Mouse (Mus musculus) kidney, postnatal 25 days (tissue): ENCODE data around the gene Sdhc.
"Not testable (repeated sequence)": the region's sequence is repeated elsewhere in the genome, so short reads cannot be mapped to it uniquely, and the experiment has no call there.

Experiments
- DNase-seq, 2 experiments: peaks; one replicate each; pipeline ENCODE4 v3.0.0; 2021; ENCODE audit warnings: mixed read lengths in 2 of 2

Gene Sdhc

DNA sequence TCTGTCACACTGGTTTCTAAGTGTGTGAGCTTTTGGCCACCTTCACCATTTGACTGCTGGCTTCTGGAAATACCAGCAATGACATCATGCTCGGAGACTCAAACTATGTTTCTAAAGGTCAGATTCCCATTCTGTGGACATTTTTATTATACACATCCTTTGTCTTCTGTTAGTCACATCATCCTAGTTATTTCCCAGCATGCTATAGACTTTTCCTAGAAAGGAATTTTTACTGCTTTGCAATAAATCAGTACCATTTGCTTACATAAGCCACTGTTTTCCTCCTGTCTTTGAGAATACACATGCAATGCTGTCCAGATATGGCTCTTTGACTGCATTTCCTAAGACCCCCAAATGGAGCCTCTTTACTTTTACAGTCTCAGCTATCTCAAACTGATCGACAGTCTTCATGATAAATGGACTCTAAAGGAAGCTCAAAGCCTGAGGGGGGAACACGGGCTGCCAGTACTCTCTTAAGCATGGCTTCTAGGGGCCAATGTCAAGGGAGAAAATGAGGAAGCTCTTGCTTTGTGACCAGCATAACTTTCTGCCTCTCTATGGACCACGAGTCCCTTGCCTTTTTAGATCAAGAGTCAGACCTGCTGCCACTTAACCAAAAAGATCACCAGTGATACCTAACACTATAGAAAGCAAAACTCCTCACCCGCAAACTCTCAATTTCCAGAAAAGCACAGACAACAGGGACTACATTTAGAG lies 15.4 kb upstream of the Sdhc start:
- DNase-seq: no peak

DNA sequence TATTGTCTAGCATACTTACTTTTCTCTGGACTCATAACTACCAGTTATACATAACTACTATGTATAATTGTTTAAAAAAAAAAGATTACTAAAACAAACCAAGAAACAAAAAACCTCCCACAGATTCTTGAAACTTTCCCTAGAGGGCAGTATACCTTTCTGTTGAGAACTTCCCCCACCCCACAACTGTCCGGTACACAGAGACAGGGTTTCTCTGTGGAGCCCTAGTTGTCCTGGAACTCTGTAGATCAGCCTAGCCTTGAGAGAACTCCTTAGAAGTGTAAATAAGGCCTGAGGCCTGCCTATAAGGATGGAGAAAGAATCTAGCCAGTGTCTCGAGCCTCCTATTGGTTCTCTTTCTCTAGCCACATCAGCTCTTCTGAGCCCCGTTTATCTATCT lies 13.9 kb upstream of the Sdhc start:
- peak in 1 of 2 experiments; percentile 18 for DNase-seq

- DNase-seq: no peak
These were observed 12.1 kb upstream of the Sdhc start for GRCm38 (mm10) chr1:171162526-171162925.

DNA sequence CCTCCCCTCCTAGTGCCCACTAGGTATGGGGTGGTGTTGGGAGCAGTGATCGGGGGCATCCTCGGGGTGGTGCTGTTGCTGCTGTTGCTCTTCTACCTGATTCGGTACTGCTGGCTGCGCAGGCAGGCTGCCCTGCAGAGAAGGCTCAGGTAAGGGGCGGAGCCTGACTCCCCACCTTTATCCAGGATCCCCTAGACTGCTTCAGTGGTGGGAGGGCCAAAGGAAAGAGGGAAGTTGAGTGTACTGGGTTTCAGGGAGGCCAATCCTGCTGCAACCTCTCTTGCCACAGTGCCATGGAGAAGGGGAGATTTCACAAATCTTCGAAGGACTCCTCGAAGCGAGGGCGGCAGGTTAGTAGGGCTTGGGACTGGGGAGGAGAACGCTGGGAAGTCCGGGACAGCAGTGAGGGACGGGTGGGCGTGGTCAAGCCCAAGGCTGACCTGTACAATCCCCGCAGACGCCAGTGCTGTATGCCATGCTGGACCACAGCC lies 9.1 kb upstream of the Sdhc start:
- peak; percentile 24 to 58 for DNase-seq

- no peak for DNase-seq
These were observed 7.6 kb upstream of the Sdhc start for GRCm38 (mm10) chr1:171157965-171158364.

DNA sequence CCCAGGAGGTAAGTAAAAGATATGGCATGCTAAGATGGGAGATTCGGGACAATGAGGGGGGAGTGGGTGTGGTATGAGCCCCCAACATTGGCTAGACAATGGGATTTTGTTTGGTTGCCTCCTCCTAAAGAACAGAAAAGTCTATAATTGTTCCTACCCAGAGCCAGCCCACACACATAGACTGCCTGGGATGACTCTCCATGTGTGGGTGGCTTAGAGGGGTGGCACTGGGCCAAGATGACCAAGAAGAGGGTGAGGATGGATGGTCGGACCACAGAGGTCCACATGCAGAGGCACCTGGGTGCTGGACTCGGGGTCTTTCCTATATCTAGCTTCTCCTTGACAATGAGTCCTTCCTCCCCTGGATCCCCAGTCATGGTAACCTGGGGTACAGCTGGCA lies 6.2 kb upstream of the Sdhc start:
- no peak for DNase-seq

GRCm38 (mm10) chr1:171151966-171152365 lies 1.6 kb upstream of the Sdhc start:
- DNase-seq: peak; percentile 46 to 74

DNA sequence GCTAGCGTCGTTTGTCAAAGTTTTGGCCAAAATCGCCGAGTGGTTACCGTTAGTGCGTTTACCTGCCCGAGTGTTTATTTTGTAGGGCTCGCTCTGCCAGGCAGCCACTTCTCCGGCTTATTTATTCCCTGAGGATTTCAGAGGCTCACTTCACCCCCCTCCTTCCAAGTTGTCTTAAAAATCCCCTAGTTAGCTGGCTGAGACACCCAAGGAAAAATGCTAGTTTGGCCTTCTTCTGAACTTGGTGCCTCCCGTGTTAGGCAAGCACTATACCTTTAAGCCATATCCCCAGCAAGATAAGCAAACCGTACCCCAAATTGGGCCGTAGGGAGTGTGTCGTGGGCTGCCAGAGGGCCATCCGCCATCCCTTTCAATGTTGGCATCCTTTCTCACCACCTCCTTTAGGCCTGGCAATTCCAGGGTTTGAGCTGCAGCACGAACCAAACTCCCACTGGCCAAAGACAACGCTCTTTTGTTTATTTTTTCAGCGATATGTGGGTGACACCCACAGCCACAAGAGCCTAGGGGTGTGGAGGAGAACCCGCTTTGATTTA lies 512 bp upstream of the Sdhc start:
- no peak for DNase-seq

DNA sequence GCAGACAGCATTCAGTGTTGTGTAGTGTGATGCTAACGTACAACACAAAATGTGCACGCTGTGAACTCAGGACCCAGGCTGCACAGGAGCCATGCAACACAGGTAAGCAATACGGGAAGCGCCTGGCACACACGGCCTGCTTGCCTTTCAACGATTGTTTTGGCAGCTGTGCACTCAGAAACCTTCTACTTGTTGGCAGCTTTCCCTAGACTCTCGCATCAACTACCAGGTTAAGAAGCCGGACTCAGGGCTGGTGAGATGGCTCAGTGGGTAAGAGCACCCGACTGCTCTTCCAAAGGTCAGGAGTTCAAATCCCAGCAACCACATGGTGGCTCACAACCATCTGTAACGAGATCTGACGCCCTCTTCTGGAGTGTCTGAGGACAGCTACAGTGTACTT lies 7.4 kb downstream of the Sdhc start:
- DNase-seq: peak; percentile 64 to 80

DNA sequence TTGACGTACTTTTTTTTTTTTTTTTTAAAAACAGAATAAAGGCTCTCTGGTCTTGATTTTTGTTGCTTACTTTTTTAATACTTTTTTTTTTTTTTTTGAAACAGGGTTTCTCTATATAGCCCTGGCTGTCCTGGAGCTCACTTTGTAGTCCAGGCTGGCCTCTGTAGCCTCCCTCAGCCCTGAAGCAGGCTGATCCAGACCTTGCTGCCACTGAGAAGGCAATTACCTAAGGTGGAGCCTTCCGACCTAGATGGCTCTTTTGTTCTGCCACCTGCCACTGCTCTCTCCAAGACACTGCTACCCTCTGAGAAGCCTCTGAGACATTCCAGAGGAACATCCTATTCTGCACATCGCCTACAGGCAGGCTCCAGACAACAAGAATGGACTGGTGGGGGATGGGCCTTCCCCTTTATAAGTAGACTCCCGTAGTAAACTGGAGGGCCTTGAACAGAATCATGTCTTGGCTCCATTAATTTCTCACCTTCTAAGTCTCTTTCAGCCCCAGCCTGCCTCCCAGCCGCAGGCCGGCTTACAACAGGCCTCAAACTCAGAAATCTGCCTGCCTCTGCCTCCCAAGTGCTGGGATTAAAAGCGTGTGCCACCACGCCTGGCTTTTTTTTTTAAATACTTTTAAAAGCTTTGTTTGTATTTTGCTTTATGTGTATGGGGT lies 12.8 kb downstream of the Sdhc start:
- not testable (repeated sequence) for DNase-seq

DNA sequence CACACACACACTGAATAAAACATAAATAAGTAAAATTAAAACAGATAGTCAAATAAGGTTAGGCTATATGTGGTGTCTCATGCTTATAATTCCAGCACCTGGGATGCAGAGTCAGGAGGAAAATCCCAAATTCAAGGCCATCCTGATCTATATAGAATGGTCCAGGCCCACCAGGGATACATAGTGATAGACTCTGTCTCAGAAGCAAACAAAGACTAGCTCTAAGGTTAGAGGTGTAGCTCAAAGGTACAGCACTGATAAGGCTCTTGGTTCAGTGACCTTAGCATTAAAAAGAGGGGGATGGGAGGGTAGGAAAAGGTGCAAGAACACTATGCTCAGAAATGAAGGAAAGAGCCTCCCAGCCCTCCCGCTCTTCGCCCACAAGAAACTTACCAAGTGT lies 14.8 kb downstream of the Sdhc start:
- DNase-seq: no peak

- DNase-seq: peak; percentile 50 to 63
These were observed 19.4 kb downstream of the Sdhc start for GRCm38 (mm10) chr1:171130971-171131370.

- peak; percentile 82 to 95 for DNase-seq
These were observed 21.2 kb downstream of the Sdhc start for GRCm38 (mm10) chr1:171129251-171129650.

DNA sequence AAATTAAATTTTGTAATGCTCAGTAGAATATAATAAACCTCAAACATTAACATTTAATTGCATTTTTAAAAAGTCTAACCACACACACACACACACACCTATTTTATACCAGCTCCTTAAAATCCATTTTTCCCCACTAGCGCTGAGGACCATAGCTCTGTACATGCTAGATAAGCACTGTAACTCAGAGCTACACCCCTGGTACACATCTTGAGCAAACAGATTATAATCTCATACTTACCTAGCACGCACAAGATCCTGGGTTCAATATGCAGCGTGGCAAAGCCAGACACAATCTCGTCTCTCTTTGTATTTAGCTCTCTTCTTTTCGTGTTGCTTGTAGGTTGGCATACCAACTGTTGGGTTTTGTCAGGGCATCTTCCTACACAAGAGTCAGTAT lies 26.0 kb downstream of the Sdhc start:
- no peak for DNase-seq

DNA sequence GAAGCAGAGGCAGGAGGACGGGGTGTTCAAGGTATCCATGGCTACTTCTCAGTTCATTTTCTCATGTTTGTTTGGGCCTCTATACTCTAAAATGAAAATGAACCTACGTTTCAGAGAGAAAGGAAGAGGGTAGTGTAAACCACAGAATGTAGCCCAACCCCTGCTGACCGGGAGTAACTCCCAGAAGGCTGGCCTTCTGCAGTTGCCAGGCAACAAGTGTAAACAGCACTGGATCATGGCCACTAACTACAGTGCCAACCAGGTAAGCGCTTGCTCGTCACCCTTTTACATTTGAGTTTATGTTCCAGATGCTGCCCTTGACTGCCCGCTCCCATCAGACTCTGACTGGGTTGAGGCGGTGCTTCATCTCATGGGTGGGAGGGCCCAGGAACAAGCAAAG lies 27.5 kb downstream of the Sdhc start:
- peak; percentile 55 to 81 for DNase-seq

- no peak for DNase-seq
These were observed 28.6 kb downstream of the Sdhc start for GRCm38 (mm10) chr1:171121839-171122238.

- DNase-seq: no peak
These were observed 29.5 kb downstream of the Sdhc start for GRCm38 (mm10) chr1:171120893-171121292.

DNA sequence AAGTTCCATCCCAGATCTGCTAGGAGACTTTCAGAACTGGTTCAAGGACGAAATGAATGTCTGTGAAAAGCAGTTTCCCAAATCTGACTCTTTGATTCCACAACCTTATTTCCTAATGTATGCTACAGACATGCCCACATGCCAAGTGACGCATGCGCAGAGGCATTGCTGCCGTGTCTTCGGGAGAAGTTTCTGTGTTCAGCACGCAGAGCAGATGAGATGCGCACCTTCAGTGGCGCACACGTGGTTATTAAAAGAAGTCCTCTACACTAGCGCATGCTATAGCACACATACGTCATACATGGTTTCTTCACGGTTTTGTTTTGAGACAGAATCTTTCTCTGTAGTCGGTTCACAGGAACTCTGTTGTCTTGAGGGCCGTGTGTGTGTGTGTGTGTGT lies 31.0 kb downstream of the Sdhc start:
- no peak for DNase-seq

GRCm38 (mm10) chr1:171118996-171119395 lies 31.4 kb downstream of the Sdhc start:
- DNase-seq: no peak

DNA sequence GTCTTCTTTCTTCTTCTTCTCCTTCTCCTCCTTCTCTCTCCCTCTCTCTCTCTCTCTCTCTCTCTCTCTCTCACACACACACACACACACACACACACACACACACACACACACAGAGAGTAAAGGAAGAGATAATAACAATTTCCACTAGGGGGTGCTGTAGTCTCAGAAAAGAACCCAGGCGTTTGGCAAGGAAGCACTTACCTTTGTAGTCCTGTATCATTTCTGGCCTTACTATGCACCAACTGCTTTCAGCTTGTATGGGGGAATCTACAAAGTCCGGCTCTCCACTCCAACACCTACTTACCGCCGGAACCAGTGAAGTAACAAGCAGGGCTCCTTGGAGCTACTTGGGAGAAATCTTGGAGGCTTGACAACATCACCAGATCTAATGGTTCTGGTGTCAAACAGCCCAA lies 32.1 kb downstream of the Sdhc start:
- DNase-seq: peak in 1 of 2 experiments; percentile 58

- DNase-seq: no peak
These were observed 34.1 kb downstream of the Sdhc start for GRCm38 (mm10) chr1:171116280-171116679.

DNA sequence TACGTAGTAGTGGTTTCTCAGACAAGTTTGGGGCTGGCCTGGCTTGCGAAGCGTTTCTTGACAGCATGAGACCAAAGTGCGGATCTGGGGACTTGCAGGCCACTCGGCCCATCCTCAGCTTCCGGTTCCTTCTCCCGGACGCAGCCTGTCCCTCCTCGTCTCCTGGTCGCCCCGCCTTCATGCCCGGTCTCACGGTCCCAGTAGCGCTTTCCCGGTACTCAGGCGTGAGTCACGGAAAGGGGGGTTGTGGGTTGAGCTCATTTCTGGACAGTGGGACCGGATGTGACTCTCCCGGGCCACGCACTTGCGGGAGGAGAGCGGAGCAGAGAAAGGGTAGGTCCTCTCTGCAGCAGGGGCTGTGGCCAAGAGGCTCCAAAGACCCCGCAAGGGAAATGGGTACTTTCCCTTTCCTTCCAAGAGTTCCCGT lies 36.5 kb downstream of the Sdhc start, which contains the start of gene Cfap126:
Cfap126 (plus strand) TSS at position 46 of the 427 bp plus-strand sequence.
- DNase-seq: peak; percentile 86 to 95

- DNase-seq: no peak
These were observed 37.4 kb downstream of the Sdhc start for GRCm38 (mm10) chr1:171112986-171113385.
